Mouse (Mus musculus): ENCODE measurements around the gene Emp3. TPM values are rescaled to one million over a fixed set of nuclear protein-coding genes. Genes with fewer than 3 reads are reported as not detected.
"Not testable (repeated sequence)": the region's sequence is repeated elsewhere in the genome, so short reads cannot be mapped to it uniquely, and the experiment has no call there.

The Emp3 gene
- polyA plus RNA-seq (2012; rRNA removed): 15.1 and 15.2 TPM in 2 replicates

DNA sequence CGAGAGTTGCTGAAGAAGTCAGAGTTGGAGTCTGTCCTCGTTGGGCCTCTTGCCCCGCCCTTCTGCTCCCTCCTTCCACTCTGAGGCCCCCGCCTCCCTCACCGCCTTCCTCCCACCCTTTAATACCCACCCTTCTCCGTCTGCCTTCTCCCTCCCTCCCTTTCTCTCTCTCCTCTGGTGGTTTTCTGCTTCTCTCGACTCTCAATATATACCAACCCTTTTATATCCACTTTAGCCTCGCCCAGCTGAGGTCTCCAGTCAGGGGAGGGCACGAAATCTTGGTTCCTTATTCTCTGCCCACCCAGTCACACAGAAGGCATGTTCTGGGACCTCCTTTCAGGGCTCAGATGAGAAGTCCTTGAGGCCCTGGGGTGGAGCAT is at the start of gene Emp3:
TSS of gene Emp3 (minus strand) at position 163 of the 380 bp plus-strand sequence.
- DNase-seq (ENCODE audit: extremely low spot score in 1 of 2, low spot score in 1 of 2): no peak

DNA sequence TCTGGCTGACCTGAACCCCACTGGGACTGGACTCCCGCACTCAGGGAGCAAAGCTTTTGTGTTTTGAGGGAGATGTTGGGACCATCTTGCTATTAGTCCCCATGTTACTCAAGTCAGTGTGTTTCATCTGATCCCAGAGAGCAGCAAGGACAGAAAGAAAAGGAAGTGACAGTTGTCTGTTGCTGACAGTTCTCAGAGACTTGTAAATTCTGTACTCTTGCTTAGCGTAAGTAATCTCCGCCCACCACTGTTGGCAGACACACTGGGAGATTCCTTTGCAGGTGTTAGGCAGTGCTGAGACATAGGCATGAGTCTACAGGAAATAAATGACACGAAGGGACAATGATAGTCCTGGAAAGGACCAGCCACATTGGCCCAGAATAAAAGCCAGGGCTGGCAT is 35.4 kb upstream of the Emp3 start:
- no peak for DNase-seq (ENCODE audit: extremely low spot score in 1 of 2, low spot score in 1 of 2)

GRCm38 (mm10) chr7:45949061-45949460 is 27.9 kb upstream of the Emp3 start:
- DNase-seq (ENCODE audit: extremely low spot score in 1 of 2, low spot score in 1 of 2): peak in 1 of 2 experiments; percentile 36

- DNase-seq (ENCODE audit: extremely low spot score in 1 of 2, low spot score in 1 of 2): not testable (repeated sequence)
Measured at GRCm38 (mm10) chr7:45943280-45943679, 22.1 kb upstream of the Emp3 start.

- DNase-seq (ENCODE audit: extremely low spot score in 1 of 2, low spot score in 1 of 2): no peak
Measured at GRCm38 (mm10) chr7:45941986-45942385, 20.8 kb upstream of the Emp3 start.

DNA sequence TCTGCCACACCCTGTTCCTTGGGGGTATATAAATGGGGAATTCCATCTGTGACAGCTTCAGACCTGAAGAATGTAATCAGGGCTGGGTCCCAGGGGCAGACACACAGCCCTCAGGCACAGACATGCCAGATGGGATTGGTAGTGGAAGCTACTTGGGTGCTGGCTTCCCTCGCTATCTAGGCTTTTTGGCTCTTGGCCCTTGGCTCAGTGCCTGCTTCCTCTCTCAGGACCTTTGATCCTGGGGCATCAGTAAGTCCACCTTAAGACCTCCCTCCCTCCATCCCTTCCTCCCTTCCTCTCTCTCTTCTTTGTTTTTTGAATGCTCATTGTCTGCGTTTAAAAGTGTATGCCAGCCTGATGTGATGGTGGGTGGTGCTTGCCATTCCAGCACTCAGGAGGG is 18.6 kb upstream of the Emp3 start:
- no peak for DNase-seq (ENCODE audit: extremely low spot score in 1 of 2, low spot score in 1 of 2)

DNA sequence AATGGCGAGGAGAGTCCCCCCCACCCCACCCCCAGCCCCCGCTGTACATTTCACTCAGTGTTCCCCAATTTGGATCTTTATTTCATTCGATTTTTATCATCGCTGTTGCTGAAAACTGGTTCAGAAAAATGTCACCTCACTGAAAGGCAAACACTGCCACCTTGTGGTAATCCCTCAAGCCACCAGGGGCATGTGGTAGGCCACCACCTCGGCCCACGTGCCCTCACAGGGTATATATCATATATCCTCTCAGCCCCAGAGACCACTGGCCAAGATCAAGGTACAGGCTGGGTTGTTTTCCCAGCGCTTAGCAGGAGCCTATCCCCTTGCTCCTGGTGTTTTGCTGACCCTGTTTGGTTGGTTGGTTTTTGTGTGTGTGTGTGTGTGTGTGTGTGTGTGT is 13.9 kb upstream of the Emp3 start:
- DNase-seq (ENCODE audit: extremely low spot score in 1 of 2, low spot score in 1 of 2): peak in 1 of 2 experiments; percentile 76

DNA sequence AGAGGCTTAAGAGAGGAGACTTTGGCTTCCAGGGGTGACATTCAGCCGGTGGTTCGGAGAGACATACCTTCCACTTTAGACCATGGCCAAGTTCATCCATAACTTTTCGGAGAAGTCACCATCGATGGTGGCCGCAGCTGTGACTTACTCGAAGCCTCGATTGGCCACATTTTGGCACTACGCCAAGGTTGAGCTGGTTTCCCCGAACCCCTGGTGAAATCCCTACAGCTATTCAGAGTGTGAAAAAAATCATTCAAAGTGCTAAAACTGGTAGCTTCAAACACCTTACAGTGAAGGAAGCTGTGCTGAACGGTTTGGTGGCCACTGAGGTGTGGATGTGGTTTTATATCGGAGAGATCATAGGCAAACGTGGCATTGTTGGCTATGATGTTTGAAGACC is 12.6 kb upstream of the Emp3 start:
- not testable (repeated sequence) for DNase-seq (ENCODE audit: extremely low spot score in 1 of 2, low spot score in 1 of 2)

DNA sequence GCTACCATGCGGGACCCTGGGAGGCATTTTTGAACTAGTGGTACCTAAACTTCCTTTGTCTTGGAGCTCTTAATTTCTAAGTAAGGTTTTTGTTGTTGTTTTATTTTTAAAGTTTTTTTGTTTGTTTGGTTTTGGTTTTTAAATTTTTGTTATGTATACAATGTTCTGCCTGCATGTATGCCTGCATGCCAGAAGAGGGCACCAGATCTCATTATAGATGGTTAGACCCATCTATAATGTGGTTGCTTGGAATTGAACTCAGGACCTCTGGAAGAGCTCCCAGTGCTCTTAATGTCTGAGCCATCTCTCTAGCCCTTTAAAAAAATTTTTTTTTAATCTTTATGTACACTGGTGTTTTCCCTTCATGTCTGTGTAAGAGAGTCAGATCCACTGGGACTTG is 8.5 kb upstream of the Emp3 start:
- DNase-seq (ENCODE audit: extremely low spot score in 1 of 2, low spot score in 1 of 2): no peak

DNA sequence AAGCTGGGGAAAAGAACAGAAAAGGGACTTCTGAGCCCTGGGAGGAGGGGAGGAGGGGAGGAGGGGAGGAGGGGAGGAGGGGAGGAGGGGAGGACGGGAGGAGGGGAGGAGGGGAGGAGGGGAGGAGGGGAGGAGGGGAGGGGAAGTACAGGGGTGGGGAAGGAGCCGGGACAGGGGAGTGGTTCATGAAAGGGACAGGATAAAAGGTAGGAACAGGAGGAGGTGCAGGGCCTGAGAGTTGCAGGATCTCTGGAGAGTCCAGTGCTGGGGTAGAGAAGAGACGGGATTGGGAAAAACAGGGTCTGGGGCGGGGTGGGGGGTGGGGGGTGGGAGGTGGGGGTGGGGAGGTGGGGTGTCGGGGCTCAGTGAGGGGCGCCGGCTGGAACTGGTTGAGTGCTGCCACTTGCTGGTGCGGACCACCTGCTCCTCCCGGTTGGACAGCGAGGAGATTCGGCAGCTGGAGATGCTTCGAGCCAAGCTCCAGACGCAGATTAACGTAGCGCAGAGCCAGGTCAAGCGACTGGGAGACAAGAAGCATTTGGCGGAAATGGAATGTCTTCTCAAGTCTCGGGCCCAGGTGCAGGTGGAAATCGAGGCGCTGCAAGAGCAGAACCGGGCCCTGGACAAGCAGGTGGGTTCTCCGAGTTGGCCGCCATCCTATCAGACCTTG is 7.6 kb upstream of the Emp3 start:
- no peak for DNase-seq (ENCODE audit: extremely low spot score in 1 of 2, low spot score in 1 of 2)

DNA sequence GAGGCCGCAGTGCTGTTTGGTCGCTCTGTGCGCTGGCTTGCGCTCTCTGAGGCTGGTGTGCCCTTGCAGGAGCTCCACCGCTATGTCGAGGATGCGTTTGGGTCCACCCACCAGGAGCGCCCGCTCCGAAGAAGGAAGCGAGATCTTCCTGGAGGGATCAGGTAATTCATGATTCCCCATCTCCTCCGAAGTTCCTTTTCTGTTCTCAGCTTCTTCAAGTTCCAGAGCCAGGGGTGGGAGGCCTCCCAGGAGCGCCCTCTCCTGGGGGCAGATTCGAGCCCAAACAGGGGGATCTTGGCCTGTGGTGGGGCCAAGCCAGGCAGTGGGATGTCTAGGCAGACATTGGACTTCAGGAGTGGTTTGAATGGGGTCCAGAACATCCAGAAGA is 3.2 kb upstream of the Emp3 start:
- DNase-seq (ENCODE audit: extremely low spot score in 1 of 2, low spot score in 1 of 2): no peak

- peak in 1 of 2 experiments; percentile 27 for DNase-seq (ENCODE audit: extremely low spot score in 1 of 2, low spot score in 1 of 2)
Measured at GRCm38 (mm10) chr7:45923762-45924428, 2.7 kb upstream of the Emp3 start, which contains the start of gene Ccdc114. Ccdc114 (plus strand) TSS chr7:45924072.

- DNase-seq (ENCODE audit: extremely low spot score in 1 of 2, low spot score in 1 of 2): peak; percentile 91 to 95
Measured at GRCm38 (mm10) chr7:45922928-45923761, 1.9 kb upstream of the Emp3 start.

GRCm38 (mm10) chr7:45921950-45922600 is 871 bp upstream of the Emp3 start:
- no peak for DNase-seq (ENCODE audit: extremely low spot score in 1 of 2, low spot score in 1 of 2)

DNA sequence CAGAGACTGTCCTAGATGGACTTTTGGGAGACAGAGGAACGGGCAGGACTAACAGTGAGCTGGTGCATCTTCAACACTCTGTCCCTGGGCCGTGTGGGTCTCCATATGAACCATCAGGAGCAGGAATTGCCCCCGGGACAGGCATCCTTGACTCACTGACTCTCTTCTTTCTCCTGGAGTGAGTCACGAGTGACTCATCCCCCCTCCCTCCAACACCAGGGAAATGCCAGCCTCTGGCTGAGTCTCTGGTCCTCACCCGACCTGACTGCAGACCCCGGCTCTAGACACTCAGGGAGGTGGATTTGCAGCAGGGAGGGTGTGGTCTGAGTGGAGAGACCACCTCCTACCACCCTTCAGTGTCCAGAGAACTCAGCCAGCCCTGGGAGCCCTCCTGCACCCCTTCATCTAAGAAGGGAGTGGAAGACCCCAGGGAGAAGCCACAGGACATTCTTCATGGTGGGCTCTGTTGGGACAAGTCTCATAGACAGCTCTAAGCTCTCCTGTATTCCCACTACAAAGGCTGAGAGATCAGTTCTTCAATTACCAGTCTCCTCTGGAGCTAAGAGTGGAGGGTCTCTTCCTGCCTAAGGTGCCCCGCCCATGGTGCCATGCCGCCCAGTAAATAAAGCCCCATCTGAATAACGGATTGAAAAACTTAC is 492 bp downstream of the Emp3 start:
- peak in 1 of 2 experiments; percentile 50 for DNase-seq (ENCODE audit: extremely low spot score in 1 of 2, low spot score in 1 of 2)

DNA sequence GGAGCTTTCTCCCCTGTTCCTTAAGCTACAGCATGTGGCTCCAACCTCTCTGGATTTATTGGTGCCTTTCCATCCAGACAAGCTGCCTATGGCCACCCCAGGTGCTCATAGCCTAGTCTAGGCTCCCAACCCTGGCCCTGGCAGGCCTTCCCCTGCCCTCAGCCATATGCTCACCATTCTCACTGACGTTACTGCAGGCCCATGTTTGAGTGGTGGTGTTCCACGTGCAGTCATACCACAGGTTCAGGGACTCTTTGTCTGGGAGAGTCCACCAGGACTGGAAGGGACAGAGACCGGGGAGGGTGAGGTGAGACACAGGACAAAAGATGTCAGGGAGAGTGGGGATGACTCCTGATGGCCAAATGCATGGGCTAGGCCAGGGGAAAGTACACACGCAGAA is 1.4 kb downstream of the Emp3 start:
- DNase-seq (ENCODE audit: extremely low spot score in 1 of 2, low spot score in 1 of 2): no peak

GRCm38 (mm10) chr7:45919083-45919671 is 2.0 kb downstream of the Emp3 start:
- no peak for DNase-seq (ENCODE audit: extremely low spot score in 1 of 2, low spot score in 1 of 2)

GRCm38 (mm10) chr7:45917926-45918325 is 3.3 kb downstream of the Emp3 start:
- no peak for DNase-seq (ENCODE audit: extremely low spot score in 1 of 2, low spot score in 1 of 2)

- no peak for DNase-seq (ENCODE audit: extremely low spot score in 1 of 2, low spot score in 1 of 2)
Measured at GRCm38 (mm10) chr7:45917004-45917704, 4.0 kb downstream of the Emp3 start.

Measured in frontal cortex, adult 2 months (tissue).